Mouse (Mus musculus) ZHBTc4 (cell line): Measurements from ENCODE around the gene Shmt2.

Experiments used
- DNase-seq: peaks from one replicate; pipeline ENCODE4 v3.0.0-alpha.2; 2011; ENCODE audit warnings: low read depth, low spot score

The Shmt2 gene

DNA sequence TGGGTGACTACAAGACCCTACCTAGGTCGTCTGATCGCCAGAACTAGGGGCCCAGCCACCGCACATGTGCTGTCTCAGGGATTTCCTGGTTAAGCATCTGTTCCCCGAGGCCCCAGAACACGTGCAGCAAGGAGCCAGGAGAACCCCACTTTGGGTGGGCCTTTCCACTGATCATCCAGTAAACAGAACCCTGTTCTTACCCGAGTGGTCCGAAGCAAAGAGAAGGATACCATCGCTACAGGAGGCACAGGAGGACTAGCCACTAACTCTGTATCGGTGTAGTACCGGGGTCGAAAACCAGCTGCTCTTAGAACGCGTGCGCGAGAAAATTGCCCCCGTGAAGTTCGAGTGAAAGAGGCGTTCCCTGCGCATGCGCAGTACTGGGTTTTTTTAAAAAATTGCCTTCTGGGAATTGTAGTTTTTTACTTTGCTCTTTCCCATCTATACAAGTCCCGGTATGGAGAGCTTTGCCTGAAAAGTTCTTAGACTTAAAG is at the start of gene Shmt2:
Gene Shmt2, minus strand, starts transcription at position 357 of the 494 bp plus-strand sequence.
- DNase-seq = peak; percentile 96

DNA sequence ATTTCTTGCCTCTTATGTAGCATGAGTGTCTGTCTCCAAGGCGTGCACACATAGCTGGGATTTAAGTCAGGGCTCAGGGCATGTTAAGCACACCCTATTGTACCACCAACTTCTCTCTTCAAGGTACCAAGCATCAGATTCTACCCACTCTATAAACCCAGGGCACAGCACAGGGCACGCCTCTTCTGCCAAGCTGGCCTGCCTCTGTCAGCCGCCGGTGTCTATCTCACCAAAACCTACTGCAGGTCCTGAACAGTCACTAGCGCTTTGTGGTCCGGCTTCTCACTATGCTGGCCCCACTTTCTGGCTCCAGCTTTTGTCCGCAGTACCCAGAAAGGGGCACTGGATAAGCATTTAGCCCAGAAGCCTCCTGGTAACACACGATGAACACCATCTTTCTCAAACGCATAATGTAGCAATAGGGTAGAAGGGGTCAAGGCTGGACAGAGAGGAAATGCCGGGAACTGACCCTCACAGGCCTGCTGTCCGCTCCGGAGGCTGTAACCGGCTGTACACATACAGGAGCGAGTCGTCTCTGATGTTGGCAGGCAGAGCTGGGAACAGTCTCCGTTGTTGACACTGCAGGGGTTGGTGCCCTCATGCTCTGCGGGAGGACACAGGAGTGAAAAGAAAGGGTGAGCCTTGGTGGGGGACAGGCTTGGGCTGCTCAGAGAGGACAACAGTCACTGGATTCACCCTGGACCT is 48.8 kb upstream of the Shmt2 start:
- no peak for DNase-seq

DNA sequence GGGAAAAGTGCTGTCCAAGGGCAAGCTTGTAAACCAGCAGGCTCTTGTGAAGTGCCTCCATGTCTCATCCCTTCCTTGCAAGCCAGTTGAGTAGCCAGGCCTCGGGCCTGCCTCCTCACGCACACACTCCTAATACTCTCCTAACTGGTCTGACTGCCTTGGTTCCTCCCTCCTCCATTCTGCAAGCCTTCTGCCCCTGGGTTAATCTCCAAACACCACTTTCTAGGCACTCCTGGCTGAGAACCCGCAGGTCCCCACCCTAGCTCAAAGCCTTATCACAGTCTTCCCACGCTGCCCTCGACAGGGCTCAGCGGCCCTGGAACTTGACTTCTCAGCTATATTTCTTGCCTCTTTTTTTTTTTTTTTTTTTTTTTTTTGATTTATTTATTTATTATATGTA is 48.1 kb upstream of the Shmt2 start:
- no peak for DNase-seq

DNA sequence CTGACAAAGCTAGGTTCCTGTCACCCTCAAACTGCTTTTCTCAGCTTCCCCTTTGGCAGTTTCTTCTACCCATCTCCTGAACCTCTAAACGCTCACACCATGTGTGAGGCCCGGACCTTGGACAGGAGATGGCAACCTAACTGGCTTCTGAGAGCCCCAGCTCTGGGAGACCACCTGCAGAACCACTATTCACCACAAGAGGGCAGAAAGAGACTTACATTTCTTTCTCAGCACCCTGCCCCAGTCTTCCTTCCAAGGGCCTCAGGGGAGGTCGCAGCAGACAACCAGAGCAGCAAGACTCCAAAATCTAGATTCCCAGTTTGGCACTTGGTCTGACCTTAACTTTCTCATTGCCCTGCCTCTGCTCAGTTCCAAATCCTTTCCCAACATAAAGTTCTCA is 47.2 kb upstream of the Shmt2 start:
- DNase-seq = peak; percentile 90

DNA sequence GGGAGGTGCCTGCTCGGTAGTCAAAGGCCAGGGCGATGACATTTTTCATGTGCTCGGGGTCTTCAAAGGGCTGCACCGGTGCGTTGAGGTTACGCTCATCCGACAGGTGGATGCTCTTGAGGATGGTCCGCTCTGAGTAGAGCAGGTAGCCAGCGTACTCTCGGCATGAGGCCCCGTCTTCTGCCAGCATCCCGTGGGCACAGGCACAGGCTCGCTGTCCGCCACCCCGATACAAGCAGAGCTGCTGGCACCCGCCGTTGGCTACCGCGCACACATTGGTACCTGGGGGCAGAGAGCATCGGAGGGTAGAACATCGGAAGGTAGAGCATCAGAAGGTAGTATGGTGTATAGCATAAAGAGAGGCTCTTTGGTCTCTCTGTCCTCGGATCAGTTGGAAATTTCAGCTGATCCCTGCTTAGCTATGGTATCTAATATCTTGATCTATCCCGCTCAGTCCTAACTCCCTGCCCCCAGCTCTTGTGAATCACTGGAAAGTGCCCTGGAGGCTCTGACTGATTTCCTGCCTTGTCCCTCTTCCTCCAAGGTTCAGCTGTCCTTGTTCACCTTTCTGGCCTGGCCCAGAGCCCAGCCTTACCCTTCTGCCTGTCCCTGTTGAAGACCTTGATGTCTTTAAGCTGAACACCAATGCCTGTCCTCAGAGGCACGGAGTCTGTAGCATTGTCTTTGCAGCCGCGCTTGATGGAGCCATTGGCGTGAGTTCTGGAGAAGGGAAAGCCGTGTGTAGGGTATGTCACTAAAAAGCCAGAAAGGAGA is 44.5 kb upstream of the Shmt2 start:
- no peak for DNase-seq

DNA sequence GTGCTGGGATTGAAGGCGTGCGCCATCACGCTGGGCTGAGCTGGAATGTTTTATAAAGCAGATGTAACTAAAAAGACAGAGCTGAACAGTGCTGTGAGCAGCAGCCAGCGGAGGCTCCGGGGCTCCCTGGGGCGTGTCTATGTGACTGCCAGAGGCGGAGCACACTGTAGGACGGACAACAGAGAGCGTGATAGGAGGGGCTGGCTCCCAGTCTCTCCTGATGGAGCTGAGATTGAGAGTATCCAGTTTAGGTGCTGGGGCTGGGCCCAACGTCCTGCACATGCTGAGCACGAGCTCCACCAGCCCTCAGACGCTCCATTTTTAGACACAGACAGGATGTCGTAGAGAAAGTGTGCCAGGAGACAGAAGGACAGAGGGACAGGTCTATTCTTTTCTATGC is 42.1 kb upstream of the Shmt2 start:
- peak; percentile 91 for DNase-seq

DNA sequence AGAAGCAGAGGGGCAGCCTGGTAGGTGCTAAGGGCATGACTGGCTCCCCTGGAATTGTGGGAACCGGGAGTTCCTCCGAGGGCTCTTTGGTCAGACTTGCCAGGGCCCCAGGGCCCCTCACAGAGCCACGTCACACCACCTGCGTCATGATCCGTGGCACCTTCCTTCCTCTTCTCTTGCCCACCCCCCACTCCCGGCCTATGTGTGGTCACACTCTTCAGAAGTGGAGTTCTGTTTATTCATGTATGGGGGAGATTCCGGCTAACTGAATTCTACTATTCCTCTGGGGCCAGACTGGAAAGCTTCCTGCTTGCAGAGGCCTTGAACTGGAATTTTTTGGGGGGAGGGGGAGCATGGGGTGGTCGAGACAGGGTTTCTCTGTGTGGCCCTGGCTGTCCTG is 41.6 kb upstream of the Shmt2 start:
- no peak for DNase-seq

DNA sequence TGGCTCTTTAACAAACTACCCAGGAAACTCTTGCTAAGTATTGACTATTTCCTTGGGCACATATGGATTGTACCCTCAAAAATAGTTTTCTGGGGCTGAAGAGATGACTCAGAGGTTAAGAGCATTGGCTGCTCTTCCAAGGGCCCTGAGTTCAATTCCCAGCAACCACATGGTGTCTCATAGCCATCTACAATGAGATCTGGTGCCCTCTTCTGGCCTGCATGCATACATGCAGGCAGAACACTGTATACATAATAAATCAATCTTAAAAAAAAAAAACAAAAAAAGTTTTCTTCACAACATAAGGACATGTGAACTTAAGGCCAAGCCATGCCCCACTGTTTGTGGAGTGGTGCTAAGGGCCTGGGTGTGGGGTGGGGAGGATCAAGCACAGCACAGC is 38.9 kb upstream of the Shmt2 start:
- DNase-seq = no peak

DNA sequence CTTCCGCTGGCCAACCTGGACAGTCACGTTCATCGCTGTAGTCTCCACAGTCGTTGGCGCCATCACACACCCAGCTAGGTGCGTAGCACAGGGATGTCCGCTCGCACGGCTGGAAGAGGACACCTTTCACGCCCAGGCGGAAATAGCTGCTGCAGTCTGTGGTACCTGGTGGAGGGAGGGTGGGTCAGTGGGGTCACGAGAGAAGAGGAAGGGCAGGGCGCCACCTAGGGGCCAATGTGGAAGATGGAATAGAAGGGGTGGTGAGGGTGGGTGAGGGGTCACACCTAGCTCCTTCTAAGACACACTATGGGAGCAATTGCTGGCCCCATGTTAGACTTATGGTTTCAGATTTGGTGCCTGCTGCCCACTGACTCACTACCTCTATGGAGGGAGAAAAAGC is 35.2 kb upstream of the Shmt2 start:
- peak; percentile 75 for DNase-seq

DNA sequence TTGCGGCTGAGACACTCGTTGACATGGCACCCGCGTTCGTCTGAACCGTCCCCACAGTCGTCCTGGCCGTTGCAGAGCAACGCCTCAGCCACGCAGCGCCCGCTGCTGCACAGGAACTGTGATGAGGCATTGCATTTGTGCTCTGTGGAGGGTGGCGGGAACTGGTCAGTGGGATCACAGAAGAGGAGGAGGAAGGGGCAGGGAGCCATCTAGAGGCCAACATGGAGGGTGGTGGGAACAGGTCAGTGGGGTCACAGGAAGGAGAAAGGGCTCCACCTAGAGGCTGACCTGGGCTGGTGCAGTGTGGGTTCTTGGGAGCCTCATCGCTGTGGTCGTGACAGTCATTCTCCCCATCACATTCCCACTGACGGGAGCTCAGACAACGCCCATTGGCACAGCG is 33.5 kb upstream of the Shmt2 start:
- peak; percentile 89 for DNase-seq

DNA sequence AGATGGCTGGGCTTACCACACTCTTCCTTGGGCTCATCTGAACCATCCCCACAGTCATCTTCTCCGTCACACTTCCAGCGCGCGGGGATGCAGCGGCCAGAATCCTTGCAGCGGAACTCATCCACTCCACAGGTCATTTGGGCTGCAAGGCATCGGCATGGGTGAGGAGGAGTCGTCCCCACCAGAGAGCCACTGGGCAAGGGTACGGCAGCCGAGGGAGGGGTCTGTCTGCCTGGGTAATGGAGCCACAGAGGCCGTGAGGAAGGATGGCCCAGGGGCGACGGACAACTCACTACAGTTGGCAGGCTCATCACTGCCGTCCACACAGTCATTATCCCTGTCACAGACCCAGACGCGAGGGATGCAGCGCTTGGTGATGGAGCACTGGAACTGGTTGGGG is 27.6 kb upstream of the Shmt2 start:
- no peak for DNase-seq

DNA sequence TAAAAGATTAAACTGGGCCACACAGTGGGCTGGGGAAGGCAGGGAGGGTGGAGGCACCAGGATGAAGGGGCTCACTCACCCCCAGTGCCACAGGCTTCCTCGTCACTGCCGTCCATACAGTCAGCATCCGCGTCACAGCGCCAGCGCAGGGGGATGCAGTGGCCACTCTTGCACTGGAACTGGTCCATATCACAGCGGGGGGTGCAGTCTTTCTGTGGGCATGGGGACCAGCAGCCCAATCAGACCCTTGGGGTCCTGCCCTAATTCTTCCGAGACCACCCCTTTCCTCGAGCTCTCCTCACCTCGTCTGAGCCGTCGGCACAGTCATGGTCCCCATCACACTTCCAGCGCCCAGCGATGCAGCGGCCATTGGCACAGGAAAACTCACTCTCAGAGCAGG is 26.0 kb upstream of the Shmt2 start:
- DNase-seq = no peak

DNA sequence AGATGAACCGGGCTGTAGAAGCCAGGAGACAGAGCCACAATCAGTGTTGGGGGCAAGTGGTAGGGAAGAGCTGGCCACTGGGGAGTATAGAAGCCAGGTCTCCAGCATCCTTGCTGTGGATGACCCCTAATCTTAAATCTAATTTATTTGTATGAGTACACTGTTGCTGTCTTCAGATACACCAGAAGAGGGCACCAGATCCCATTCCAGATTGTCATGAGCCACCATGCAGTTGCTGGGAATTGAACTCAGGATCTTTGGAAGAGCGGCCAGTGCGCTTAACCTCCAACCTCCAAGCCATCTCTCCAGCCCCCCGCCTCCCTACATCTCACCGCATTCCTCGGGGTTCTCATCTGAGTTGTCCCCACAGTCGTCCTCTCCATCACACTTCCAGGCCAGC is 24.3 kb upstream of the Shmt2 start:
- peak; percentile 59 for DNase-seq

DNA sequence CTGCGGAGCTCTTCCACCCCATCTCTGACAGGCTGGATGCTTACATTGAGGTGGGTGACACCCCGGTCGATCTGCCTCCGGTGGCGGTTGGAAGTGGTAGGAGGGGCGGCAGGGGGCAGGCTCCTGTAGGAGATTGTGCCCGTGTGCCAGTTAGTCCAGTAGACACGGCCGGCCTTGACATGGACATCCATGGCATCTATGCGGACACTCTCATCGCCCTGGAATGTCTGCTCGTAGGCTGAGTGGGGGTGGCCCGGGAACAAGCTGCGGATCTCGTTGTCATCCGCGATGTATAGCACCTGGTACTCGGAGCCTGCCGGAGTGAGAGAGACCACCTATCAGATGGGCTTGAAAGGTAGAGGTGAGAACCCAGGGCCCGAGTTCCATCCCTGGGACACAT is 22.1 kb upstream of the Shmt2 start:
- DNase-seq = no peak

DNA sequence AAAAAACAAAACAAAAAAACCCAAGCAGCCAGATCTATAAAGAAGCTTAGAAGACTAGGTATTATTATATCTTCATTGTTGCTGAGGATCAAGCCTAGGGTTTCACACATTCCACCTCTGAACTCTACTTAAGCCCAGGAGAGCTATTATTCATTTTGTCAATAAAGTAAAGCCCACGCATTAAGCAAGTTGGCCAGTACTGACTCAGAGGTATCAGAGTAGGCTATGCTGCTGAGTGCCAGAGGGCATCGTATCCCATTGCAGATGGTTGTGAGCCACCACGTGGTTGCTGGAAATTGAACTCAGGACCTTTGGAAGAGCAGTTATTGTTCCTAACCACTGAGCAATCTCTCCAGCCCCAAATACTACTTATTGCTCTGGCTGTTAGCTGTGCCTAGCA is 21.7 kb upstream of the Shmt2 start:
- no peak for DNase-seq

DNA sequence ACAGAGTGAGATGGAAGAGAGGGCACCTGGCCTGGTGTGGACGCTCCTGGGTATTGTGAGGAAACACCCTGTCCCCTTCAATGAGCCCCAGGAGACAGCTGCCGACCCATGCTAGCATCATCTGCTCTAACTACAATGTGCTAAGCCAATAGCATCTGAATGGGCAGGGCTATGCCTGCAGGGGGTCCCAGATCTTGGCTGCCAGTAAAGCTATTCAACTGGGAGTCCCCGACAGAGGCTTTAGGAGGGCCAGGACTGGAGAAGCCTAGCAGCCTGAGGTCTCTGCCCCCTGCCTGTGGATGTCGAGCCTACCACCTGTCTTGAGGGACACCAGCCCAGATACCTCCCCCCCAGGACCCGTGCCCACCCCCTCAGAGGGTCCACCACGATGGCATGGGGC is 20.5 kb upstream of the Shmt2 start:
- no peak for DNase-seq

DNA sequence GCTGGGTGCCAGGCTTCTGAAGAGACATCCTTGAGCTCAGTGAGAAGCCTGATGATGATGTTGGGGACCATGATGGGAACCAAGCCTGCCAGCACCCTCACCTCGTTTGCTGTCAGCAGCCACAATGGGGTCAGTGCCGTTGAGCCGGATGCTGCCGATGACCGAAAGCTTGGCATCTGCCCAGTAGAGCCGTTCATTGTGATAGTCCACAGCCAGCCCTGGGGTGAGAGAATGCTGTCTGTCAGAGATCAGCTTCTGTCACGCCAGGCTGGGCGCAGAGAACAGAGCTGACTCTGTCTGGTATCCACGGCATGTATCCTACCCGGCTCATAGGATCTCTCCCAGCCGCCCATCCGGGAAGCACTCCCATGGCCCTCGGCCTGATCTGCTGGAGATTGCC is 19.8 kb upstream of the Shmt2 start:
- no peak for DNase-seq

DNA sequence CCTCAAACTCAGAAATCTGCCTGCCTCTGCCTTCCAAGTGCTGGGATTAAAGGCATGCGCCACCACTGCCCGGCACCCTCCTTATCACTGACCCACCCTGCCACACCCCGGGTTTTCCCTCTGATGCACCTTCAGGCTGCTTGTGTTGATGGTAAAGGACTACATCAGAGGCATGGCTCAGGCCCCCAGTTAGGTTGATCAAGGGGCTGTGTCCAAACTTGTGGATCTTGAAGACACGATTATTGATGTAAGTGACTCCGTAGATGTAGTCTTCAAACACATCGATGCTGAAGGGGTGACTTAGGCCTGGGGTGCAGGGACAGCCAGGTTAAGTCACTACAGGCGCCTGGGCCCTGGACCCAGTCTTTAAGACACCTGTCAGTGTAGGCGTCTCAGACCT is 19.3 kb upstream of the Shmt2 start:
- no peak for DNase-seq

DNA sequence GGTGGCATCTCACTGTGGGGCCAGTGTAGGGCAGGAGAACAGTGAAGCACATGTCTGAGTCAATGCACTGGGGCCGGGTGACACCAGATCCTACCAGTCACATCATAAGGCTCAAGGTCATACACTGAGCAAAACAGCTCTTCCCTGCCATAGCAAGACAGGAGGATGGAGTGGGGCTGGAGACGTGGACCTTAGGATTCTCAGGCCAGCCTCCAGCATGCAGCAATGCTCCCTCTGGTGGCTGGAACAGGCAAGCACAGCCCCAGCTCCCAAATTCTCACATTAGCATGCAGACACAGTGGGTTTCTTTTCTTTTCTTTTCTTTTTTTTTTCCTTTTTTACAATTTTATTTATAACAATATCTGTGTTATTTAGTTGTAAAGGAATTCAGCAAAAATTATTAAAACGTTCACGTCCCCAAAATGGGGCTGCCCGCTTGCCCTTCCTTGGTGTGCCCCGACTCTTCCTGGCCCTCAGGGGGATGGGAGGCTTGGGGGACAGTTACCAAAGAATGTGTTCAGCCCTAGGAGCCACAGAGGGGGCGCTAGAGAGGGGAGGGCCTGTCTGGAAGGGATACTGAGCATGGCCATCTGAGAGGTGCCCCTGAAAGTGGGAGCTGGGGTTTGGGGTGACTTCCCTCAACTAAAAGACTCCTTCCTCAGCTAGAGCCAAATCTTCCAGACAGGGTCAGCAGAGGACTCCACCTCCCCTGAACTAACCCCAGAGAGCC is 15.8 kb upstream of the Shmt2 start:
- DNase-seq = peak; percentile 89

DNA sequence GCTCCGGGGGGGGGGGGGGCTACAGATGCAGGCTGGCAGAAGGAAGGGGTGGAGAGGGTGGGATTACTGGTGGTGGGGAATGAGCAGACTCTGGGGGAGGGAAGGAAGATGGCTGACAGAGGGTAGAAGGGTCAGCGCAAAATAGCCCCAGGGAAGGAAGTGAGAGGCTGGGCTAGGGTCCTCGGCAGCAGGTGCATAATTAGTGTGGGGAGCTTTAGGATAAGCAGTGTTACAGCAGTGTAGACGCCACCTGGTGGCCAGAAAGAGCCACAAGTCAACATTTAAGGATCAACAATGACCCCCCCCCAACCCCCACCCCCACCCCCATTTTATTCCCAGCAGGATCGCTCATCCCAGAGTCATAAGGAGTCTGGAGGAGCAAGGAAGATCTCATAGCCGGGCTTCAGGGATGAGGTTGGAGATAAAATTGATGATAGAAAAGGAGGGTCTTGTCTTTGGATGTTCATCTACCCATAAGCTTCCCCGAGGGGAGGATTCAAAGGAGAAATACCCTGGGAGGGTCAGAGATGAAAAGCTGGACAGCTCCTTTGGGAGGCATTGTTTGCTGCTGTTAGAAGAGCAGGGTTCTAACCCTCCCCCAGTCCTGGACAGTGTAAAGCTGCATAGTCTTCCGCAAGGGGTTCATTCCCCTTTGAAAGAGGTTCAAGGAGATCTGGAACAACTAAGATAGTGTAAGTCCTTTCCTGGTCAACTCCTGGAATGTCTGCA is 14.5 kb upstream of the Shmt2 start:
- peak; percentile 75 for DNase-seq

DNA sequence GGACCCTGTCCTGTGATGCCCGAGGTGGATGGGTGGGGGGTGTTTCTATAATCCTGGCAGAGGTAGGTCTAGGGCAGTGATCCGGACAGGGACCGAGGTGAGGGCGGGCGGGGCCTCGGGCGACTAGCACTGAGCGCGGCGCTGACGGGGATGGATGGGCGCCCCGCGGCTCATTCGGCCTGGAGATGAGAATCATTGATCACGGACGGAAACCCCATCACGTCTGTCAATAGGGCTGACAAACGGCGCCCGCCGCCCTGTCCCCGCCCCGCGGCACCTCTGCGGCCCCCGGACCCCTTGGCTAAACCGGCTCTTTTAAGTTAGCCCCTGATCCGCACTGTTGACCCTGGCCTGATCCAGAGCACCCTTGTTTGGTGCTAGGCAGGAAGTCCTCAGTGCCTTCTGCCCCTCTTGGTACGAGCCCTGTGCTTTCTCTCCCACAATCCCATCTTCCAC is 12.7 kb upstream of the Shmt2 start:
- DNase-seq = peak; percentile 65
